Mouse (Mus musculus): Measurements from ENCODE around the gene Plxna1.

DNA sequence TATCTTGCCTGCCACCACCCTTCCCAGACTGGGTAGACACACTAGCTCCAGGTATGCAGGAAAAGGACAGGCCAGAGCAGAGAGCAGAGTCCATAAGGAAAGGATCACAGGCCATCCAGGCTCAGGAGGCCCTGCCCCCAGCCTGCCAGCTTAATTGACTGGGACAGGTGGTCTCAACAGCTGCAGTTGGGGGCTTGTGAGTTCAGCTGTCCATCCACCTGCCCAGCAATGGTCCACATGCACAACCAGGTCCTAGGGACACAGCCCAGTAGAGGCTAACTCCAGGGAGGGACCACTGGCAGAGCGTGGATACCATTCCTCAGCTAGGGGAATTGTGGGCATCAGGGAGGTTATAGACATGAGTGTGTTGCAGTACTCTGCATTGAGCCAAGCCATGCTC lies 16.6 kb downstream of the Plxna1 start:
- no peak for TF ChIP-seq CTCF (conservative IDR thresholded peaks at IDR 0.05; ENCODE audit: low read length)
- TF ChIP-seq NANOG (IDR thresholded peaks at IDR 0.05; ENCODE audit: borderline replicate concordance, low read length) = no peak
- TF ChIP-seq POU5F1 (IDR thresholded peaks at IDR 0.05; ENCODE audit: borderline replicate concordance, low read length) = no peak
